Mouse (Mus musculus): Measurements from ENCODE around the gene Gm28635.
A peak's percentile ranks its signal among the peaks of the same experiment; 100 is the strongest.

Gm28635 gene

GRCm38 (mm10) chr2:84637452-84638165 lies 40.2 kb downstream of the Gm28635 start:
- DNase-seq (ENCODE audit: low spot score in 2 of 2): no peak

GRCm38 (mm10) chr2:84636231-84636741 lies 41.6 kb downstream of the Gm28635 start:
- DNase-seq (ENCODE audit: low spot score in 2 of 2): no peak

GRCm38 (mm10) chr2:84635611-84636010 lies 42.2 kb downstream of the Gm28635 start:
- DNase-seq (ENCODE audit: low spot score in 2 of 2): no peak

- no peak for DNase-seq (ENCODE audit: low spot score in 2 of 2)
Measured at GRCm38 (mm10) chr2:84634934-84635482, 42.8 kb downstream of the Gm28635 start.

- DNase-seq (ENCODE audit: low spot score in 2 of 2): no peak
Measured at GRCm38 (mm10) chr2:84634006-84634405, 43.8 kb downstream of the Gm28635 start.

- DNase-seq (ENCODE audit: low spot score in 2 of 2): no peak
Measured at GRCm38 (mm10) chr2:84632999-84633398, 44.8 kb downstream of the Gm28635 start.

- DNase-seq (ENCODE audit: low spot score in 2 of 2): no peak
Measured at GRCm38 (mm10) chr2:84632001-84632400, 45.8 kb downstream of the Gm28635 start.

- no peak for DNase-seq (ENCODE audit: low spot score in 2 of 2)
Measured at GRCm38 (mm10) chr2:84627036-84627435, 50.8 kb downstream of the Gm28635 start.

GRCm38 (mm10) chr2:84626366-84626975 lies 51.4 kb downstream of the Gm28635 start:
- DNase-seq (ENCODE audit: low spot score in 2 of 2): no peak

- no peak for DNase-seq (ENCODE audit: low spot score in 2 of 2)
Measured at GRCm38 (mm10) chr2:84624201-84624600, 53.6 kb downstream of the Gm28635 start.

- DNase-seq (ENCODE audit: low spot score in 2 of 2): no peak
Measured at GRCm38 (mm10) chr2:84623428-84624119, 54.3 kb downstream of the Gm28635 start.

GRCm38 (mm10) chr2:84622668-84623067 lies 55.2 kb downstream of the Gm28635 start:
- no peak for DNase-seq (ENCODE audit: low spot score in 2 of 2)

GRCm38 (mm10) chr2:84619646-84620340 lies 58.0 kb downstream of the Gm28635 start:
- DNase-seq (ENCODE audit: low spot score in 2 of 2): no peak

- no peak for DNase-seq (ENCODE audit: low spot score in 2 of 2)
Measured at GRCm38 (mm10) chr2:84618914-84619313, 58.9 kb downstream of the Gm28635 start.

- DNase-seq (ENCODE audit: low spot score in 2 of 2): peak in 1 of 2 experiments; percentile 20
Measured at GRCm38 (mm10) chr2:84617637-84618515, 60.0 kb downstream of the Gm28635 start.

- DNase-seq (ENCODE audit: low spot score in 2 of 2): no peak
Measured at GRCm38 (mm10) chr2:84612764-84613163, 65.1 kb downstream of the Gm28635 start.

- no peak for DNase-seq (ENCODE audit: low spot score in 2 of 2)
Measured at GRCm38 (mm10) chr2:84607842-84608241, 70.0 kb downstream of the Gm28635 start.

- DNase-seq (ENCODE audit: low spot score in 2 of 2): no peak
Measured at GRCm38 (mm10) chr2:84600977-84601376, 76.9 kb downstream of the Gm28635 start.

- no peak for DNase-seq (ENCODE audit: low spot score in 2 of 2)
Measured at GRCm38 (mm10) chr2:84599270-84599888, 78.5 kb downstream of the Gm28635 start.

GRCm38 (mm10) chr2:84597123-84597522 lies 80.7 kb downstream of the Gm28635 start:
- DNase-seq (ENCODE audit: low spot score in 2 of 2): no peak

Measured in spleen, postnatal 14 days (tissue).